Mouse (Mus musculus): Measurements from ENCODE around the gene Nckipsd.
A peak's percentile ranks its signal among the peaks of the same experiment; 100 is the strongest.

Nckipsd gene

GRCm38 (mm10) chr9:108808163-108808665 is at the start of gene Nckipsd:
Nckipsd (plus strand) TSS chr9:108808368.
- peak; percentile 99 for DNase-seq

GRCm38 (mm10) chr9:108759121-108759520 is 49.0 kb upstream of the Nckipsd start:
- no peak for DNase-seq

GRCm38 (mm10) chr9:108759805-108760204 is 48.4 kb upstream of the Nckipsd start:
- DNase-seq: peak; percentile 38 to 57

- DNase-seq: no peak
These were observed 46.6 kb upstream of the Nckipsd start for GRCm38 (mm10) chr9:108761561-108761960.

- no peak for DNase-seq
These were observed 43.2 kb upstream of the Nckipsd start for GRCm38 (mm10) chr9:108764971-108765370.

GRCm38 (mm10) chr9:108776614-108777013 is 31.6 kb upstream of the Nckipsd start:
- no peak for DNase-seq

GRCm38 (mm10) chr9:108777276-108777675 is 30.9 kb upstream of the Nckipsd start:
- DNase-seq: no peak

- DNase-seq: no peak
These were observed 27.2 kb upstream of the Nckipsd start for GRCm38 (mm10) chr9:108780959-108781358.

GRCm38 (mm10) chr9:108781891-108782290 is 26.3 kb upstream of the Nckipsd start:
- no peak for DNase-seq

GRCm38 (mm10) chr9:108782836-108783547 is 25.2 kb upstream of the Nckipsd start:
- DNase-seq: no peak

GRCm38 (mm10) chr9:108783548-108784463 is 24.4 kb upstream of the Nckipsd start, which contains the start of gene Ip6k2:
Ip6k2 (plus strand) TSS chr9:108783796.
- DNase-seq: peak; percentile 97 to 98

GRCm38 (mm10) chr9:108785416-108785815 is 22.8 kb upstream of the Nckipsd start:
- DNase-seq: no peak

GRCm38 (mm10) chr9:108786494-108786893 is 21.7 kb upstream of the Nckipsd start:
- DNase-seq: no peak

- DNase-seq: no peak
These were observed 21.1 kb upstream of the Nckipsd start for GRCm38 (mm10) chr9:108787080-108787479.

GRCm38 (mm10) chr9:108788713-108789112 is 19.5 kb upstream of the Nckipsd start:
- no peak for DNase-seq

GRCm38 (mm10) chr9:108792307-108792706 is 15.9 kb upstream of the Nckipsd start:
- no peak for DNase-seq

- DNase-seq: no peak
These were observed 15.4 kb upstream of the Nckipsd start for GRCm38 (mm10) chr9:108792730-108793129.

GRCm38 (mm10) chr9:108795281-108795680 is 12.9 kb upstream of the Nckipsd start:
- no peak for DNase-seq

GRCm38 (mm10) chr9:108795762-108796161 is 12.4 kb upstream of the Nckipsd start:
- peak in 1 of 2 experiments; percentile 54 for DNase-seq

- DNase-seq: no peak
These were observed 11.7 kb upstream of the Nckipsd start for GRCm38 (mm10) chr9:108796351-108796981.

- DNase-seq: no peak
These were observed 10.7 kb upstream of the Nckipsd start for GRCm38 (mm10) chr9:108797477-108797876.

GRCm38 (mm10) chr9:108798508-108799075 is 9.6 kb upstream of the Nckipsd start:
- no peak for DNase-seq

- peak in 1 of 2 experiments; percentile 35 for DNase-seq
These were observed 8.6 kb upstream of the Nckipsd start for GRCm38 (mm10) chr9:108799564-108799963.
